Mouse (Mus musculus) erythroblast, embryonic 14.5 days (primary cell): ENCODE data around the gene Adamts15. TPM values are rescaled to one million over a fixed set of nuclear protein-coding genes. Genes with fewer than 3 reads are reported as not detected.

Experiments used
- H3K27me3 ChIP-seq: 2 replicates; pipeline ENCODE4 v1.6.1; 2012; ENCODE audit warnings: inconsistent platforms; ENCODE audit not compliant: control insufficient read depth
- H3K36me3 ChIP-seq: 2 replicates; pipeline ENCODE4 v1.6.1; 2012; ENCODE audit warnings: mild to moderate bottlenecking, inconsistent platforms; ENCODE audit not compliant: control insufficient read depth
- H3K4me1 ChIP-seq: 2 replicates; pipeline ENCODE4 v1.6.1; 2012; ENCODE audit warnings: inconsistent platforms; ENCODE audit not compliant: control insufficient read depth
- H3K4me3 ChIP-seq: replicated peaks from 2 replicates; pipeline ENCODE3; 2012; ENCODE audit warnings: moderate library complexity, mild to moderate bottlenecking, inconsistent platforms
- H3K9me3 ChIP-seq: 2 replicates; pipeline ENCODE4 v1.6.1; 2012; ENCODE audit warnings: low read length, inconsistent platforms, mixed read lengths; ENCODE audit not compliant: control insufficient read depth
- GATA1 ChIP-seq: IDR thresholded peaks from 2 replicates; pipeline ENCODE4 v1.6.1; 2012; ENCODE audit warnings: low read length, inconsistent platforms, mixed read lengths
- TAL1 ChIP-seq: IDR thresholded peaks from 3 replicates; pipeline ENCODE4 v1.6.1; 2012; ENCODE audit warnings: low read length, inconsistent platforms, mixed read lengths
- polyA plus RNA-seq: library from polyadenylated mRNA; stranded (reverse); fragments of >175 nt; gene quantifications from 2 replicates; pipeline ENCODE4 v1.2.3, GENCODE M21; 2012

Gene Adamts15
- polyA plus RNA-seq, 1 experiment: not detected

GRCm38 (mm10) chr9:30934827-30935226, 12.6 kb upstream of the Adamts15 start:
- H3K4me1 ChIP-seq: no peaks in the 10 kb centered on the region
- 0 out of 2 replicates have a peak, but pooled peaks cover 3% of the 10 kb centered on the region for H3K27me3 ChIP-seq
- no peak overlapping the region for H3K4me3 ChIP-seq
- TF ChIP-seq GATA1: no peak
- no peak for TF ChIP-seq TAL1
- H3K36me3 ChIP-seq: no peaks in the 10 kb centered on the region
- H3K9me3 ChIP-seq: no peaks in the 10 kb centered on the region

- no peak overlapping the region for H3K4me3 ChIP-seq
- H3K27me3 ChIP-seq: 0 out of 2 replicates have a peak, but pooled peaks cover 2% of the 10 kb centered on the region
- H3K36me3 ChIP-seq: no peaks in the 10 kb centered on the region
- H3K9me3 ChIP-seq: no peaks in the 10 kb centered on the region
- TF ChIP-seq GATA1: no peak
- no peak for TF ChIP-seq TAL1
- H3K4me1 ChIP-seq: no peaks in the 10 kb centered on the region
Measured at GRCm38 (mm10) chr9:30932346-30932745, 10.1 kb upstream of the Adamts15 start.

DNA sequence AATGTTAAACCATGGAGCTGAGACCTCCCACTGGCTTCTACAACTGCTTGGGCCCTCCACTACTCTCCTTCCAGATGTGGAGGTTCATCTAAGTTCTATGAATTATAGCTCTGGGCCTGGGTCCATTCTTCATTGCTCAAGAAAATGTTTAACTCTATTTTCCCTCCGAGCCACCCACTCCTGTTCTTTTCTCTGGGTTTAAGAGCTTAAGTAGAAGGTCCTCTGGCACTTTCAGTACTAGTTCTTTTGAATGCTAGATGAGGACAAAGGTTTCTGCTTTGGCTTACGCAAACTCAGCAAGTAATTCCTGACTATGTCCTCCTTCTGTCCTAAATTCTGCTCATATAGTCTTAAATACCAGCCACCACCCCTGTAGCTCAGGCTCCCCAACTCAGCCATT, 6.5 kb upstream of the Adamts15 start:
- TF ChIP-seq GATA1 (no peak), TAL1 (no peak)
- H3K4me3 ChIP-seq: no peak overlapping the region

GRCm38 (mm10) chr9:30921261-30922103, 770 bp downstream of the Adamts15 start:
- H3K4me1 ChIP-seq: no peaks in the 10 kb centered on the region
- H3K27me3 ChIP-seq: peaks cover 27% of the 10 kb centered on the region
- H3K36me3 ChIP-seq: no peaks in the 10 kb centered on the region
- H3K9me3 ChIP-seq: no peaks in the 10 kb centered on the region
- H3K4me3 ChIP-seq: peak overlapping the region; percentile 12
- TF ChIP-seq GATA1 (no peak), TAL1 (0 out of 3 replicates have a peak, but pooled peaks have one; percentile 9)

More for the DNA sequence above, 6.5 kb upstream of the Adamts15 start:
- H3K27me3 ChIP-seq: no peaks in the 10 kb centered on the region
- H3K9me3 ChIP-seq: no peaks in the 10 kb centered on the region
- no peaks in the 10 kb centered on the region for H3K4me1 ChIP-seq
- H3K36me3 ChIP-seq: no peaks in the 10 kb centered on the region

DNA sequence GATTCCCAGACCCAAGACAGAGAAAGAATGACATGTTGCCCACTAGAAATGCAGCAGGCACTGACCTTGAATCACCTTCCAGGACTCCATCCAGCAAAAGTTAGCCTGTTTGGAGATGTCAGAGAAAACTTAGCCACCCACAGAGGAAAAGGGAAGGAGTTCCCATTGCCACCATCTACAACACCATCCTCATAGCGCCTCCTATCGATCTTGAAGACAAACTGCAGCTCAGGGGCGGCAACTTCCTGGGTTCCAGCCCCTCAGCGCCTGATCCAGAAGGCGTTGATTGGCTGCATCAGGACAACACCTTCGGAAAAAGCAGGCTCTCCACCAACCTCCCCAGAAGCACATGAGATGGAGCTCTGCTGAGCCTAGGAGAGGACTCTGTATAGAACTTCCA, 1.5 kb downstream of the Adamts15 start:
- H3K36me3 ChIP-seq: no peaks in the 10 kb centered on the region
- no peak overlapping the region for H3K4me3 ChIP-seq
- H3K4me1 ChIP-seq: no peaks in the 10 kb centered on the region
- peaks cover 27% of the 10 kb centered on the region for H3K27me3 ChIP-seq
- no peaks in the 10 kb centered on the region for H3K9me3 ChIP-seq
- TF ChIP-seq GATA1 (no peak), TAL1 (no peak)

DNA sequence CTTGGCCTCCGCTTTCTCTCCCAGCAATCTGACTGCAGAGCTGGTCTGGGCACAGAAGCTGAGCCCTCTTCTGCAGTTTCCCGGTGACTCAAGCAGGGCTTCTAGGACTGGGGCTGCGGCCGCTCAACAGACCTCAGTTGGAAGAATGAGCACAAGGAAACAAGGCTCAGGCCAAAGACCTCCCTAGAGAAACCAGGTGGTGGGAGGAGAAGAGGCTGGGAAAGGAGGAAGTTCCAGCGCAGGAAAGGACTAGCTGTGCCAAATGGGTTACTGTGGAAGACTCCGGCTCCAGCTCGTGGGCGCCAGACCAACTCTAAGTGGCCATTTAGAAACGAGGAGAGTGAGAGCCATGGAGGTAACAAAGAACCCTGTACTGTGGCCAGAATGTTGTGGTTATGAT, 2.6 kb downstream of the Adamts15 start:
- Histone ChIP-seq H3K4me1 (no peaks in the 10 kb centered on the region), H3K36me3 (no peaks in the 10 kb centered on the region), H3K4me3 (no peak overlapping the region), H3K9me3 (no peaks in the 10 kb centered on the region), H3K27me3 (peaks cover 27% of the 10 kb centered on the region)
- TF ChIP-seq TAL1 (no peak), GATA1 (no peak)

GRCm38 (mm10) chr9:30918466-30919356, 3.5 kb downstream of the Adamts15 start:
- no peak overlapping the region for H3K4me3 ChIP-seq
- H3K4me1 ChIP-seq: no peaks in the 10 kb centered on the region

DNA sequence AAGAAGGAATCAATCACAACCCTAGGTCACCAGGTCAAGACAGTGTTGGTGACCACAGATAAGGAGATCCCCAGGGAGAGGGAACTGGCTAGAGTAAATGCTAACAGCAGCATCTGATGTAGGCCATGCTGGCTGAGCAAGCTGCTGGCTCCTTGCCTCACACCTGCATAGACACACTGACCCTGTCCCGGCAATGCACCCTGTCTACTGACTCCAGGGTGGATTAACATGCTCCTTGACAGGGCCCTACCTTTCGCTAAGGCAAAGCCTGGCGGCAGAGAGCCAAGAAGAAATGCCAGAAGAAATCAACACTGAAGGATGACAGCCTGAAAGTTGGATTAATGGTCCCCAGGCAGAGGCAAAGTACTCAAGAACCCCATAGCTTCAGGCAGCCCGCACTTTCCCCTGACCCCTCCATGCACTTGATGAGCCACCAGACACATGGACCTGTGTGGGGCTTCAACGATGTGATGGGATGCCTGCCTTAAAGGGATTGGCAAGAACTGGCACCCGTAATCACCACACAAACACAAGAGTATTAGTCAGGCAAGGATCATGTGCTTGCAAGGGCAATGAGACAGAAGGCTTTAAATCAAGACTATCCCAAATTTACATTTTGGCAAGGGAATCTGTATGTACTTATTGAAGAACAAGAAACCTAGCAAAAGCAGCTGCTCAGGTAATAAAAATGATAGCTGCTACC, 5.8 kb downstream of the Adamts15 start:
- no peaks in the 10 kb centered on the region for H3K4me1 ChIP-seq
- no peaks in the 10 kb centered on the region for H3K9me3 ChIP-seq
- H3K36me3 ChIP-seq: no peaks in the 10 kb centered on the region
- H3K27me3 ChIP-seq: peaks cover 7% of the 10 kb centered on the region
- TF ChIP-seq GATA1: no peak
- no peak for TF ChIP-seq TAL1
- no peak overlapping the region for H3K4me3 ChIP-seq

More at GRCm38 (mm10) chr9:30918466-30919356, 3.5 kb downstream of the Adamts15 start:
- TF ChIP-seq GATA1 (no peak), TAL1 (no peak)
- no peaks in the 10 kb centered on the region for H3K9me3 ChIP-seq
- H3K27me3 ChIP-seq: peaks cover 27% of the 10 kb centered on the region
- no peaks in the 10 kb centered on the region for H3K36me3 ChIP-seq
